Mouse (Mus musculus) limb, embryonic 13.5 days (tissue): ENCODE results near the gene H2al3. TPM values are rescaled to one million over a fixed set of nuclear protein-coding genes. Genes with fewer than 3 reads are reported as not detected.

Experiments used
- ATAC-seq: fragments of 200-750 bp; cut with Nextera tagmentation; 2 replicates; pipeline ENCODE4 v1.8.0; 2017; ENCODE audit warnings: low read depth, moderate number of reproducible peaks, moderate TSS enrichment; ENCODE audit not compliant: low FRiP score
- H3K27ac ChIP-seq: fragments of 300-500 bp; sonication (generic); 2 replicates; pipeline ENCODE4 v1.5.1; 2015; ENCODE audit warnings: inconsistent platforms, mild to moderate bottlenecking, moderate library complexity
- H3K27me3 ChIP-seq: fragments of 300-500 bp; sonication (generic); 2 replicates; pipeline ENCODE4 v1.6.1; 2015; ENCODE audit warnings: mild to moderate bottlenecking, inconsistent platforms
- H3K36me3 ChIP-seq: fragments of 300-500 bp; sonication (generic); 2 replicates; pipeline ENCODE4 v1.6.1; 2015; ENCODE audit warnings: inconsistent platforms, mild to moderate bottlenecking, moderate library complexity
- H3K4me1 ChIP-seq: fragments of 300-500 bp; sonication (generic); 2 replicates; pipeline ENCODE4 v1.6.1; 2015; ENCODE audit warnings: inconsistent platforms
- H3K4me2 ChIP-seq: fragments of 300-500 bp; sonication (generic); replicated peaks from 2 replicates; pipeline ENCODE4 v1.6.1; 2015; ENCODE audit warnings: inconsistent platforms, mild to moderate bottlenecking, moderate library complexity
- H3K4me3 ChIP-seq: fragments of 300-500 bp; sonication (generic); 2 replicates; pipeline ENCODE4 v1.5.1; 2015; ENCODE audit warnings: moderate library complexity, mild to moderate bottlenecking, inconsistent platforms
- H3K9ac ChIP-seq: fragments of 300-500 bp; sonication (generic); 2 replicates; pipeline ENCODE4 v1.6.1; 2015; ENCODE audit warnings: mild to moderate bottlenecking, inconsistent platforms
- H3K9me3 ChIP-seq: fragments of 300-500 bp; sonication (generic); 2 replicates; pipeline ENCODE4 v1.6.1; 2016; ENCODE audit warnings: inconsistent platforms
- WGBS: fragments of 180-500 bp; shearing (Covaris S2); methylation state at CpG from one replicate; pipeline ENCODE4 v1.1.7; 2015; 5-methylcytosine and 5-hydroxymethylcytosine counted together
- polyA plus RNA-seq: library from polyadenylated mRNA; unstranded; fragments of >200 nt; fragmentation: Nextera tagmentation; extraction: Ambion mirVana; gene quantifications from 2 replicates; pipeline ENCODE4 v1.2.1, GENCODE M21; 2015

H2al3 gene
- 0.29 TPM in 1 of 2 replicates, not detected in the other for polyA plus RNA-seq

- H3K4me1 ChIP-seq: no peaks in the 10 kb centered on the region
- no peaks in the 10 kb centered on the region for H3K9me3 ChIP-seq
- WGBS: 58% methylated on average over 1 of the region's 1 CpGs
- H3K4me2 ChIP-seq: no peak within 1 kb of the TSS
- no peak within 1 kb of the TSS for H3K9ac ChIP-seq
- no peaks in the 10 kb centered on the region for H3K36me3 ChIP-seq
- no peak within 1 kb of the TSS for H3K27ac ChIP-seq
- ATAC-seq: no peak
- H3K27me3 ChIP-seq: no peaks in the 10 kb centered on the region
- no peak within 1 kb of the TSS for H3K4me3 ChIP-seq
Observed at GRCm38 (mm10) chrX:9849403-9849802, at the start of gene H2al3. TSS of gene H2al3 (plus strand) at chrX:9849703.

DNA sequence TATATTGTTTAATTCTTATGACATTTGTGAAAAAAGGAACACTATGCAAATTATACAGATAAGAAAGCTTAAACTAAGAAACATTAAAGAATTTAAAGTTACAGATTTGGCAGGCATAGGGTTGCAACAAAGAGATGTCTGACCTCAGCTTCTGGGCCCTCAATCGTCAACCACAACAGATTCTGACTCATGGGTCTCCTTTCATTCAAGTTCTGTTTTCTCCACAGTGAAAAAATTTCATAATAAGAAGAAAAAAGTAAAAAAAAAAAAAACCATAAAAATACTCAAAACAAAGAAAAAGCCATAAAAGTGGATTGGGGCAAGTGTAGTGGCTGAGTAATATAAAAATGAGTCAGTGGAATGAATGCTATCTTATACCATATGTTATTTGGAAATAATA is 39.4 kb upstream of the H2al3 start:
- Histone ChIP-seq H3K36me3 (no peaks in the 10 kb centered on the region), H3K27me3 (no peaks in the 10 kb centered on the region), H3K27ac (no peak overlapping the region), H3K9ac (no peak overlapping the region), H3K9me3 (no peaks in the 10 kb centered on the region), H3K4me3 (no peak overlapping the region), H3K4me1 (no peaks in the 10 kb centered on the region), H3K4me2 (no peak overlapping the region)
- ATAC-seq: no peak
- WGBS: 86% methylated on average over 1 of the region's 1 CpGs

DNA sequence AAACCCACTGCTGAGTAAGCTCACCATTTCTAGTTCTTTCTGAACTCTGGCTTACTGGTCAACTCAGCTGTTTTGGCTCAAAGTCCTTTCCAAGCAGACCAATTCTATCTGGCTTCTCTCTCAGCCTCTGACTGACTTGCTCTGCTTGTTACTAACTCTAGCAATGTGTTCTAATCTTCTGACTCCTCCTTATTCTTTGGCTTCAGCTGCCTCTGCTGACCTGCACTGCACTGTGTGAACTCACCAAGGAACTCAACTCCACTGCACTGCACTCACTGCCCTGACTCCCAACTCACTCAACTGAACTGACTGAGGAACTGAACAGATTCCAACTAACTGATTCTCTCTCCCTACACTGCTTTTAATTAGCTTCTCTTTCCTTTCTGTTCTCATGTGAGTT is 37.0 kb upstream of the H2al3 start:
- ATAC-seq: no peak
- no peaks in the 10 kb centered on the region for H3K4me1 ChIP-seq
- no peak overlapping the region for H3K9ac ChIP-seq

DNA sequence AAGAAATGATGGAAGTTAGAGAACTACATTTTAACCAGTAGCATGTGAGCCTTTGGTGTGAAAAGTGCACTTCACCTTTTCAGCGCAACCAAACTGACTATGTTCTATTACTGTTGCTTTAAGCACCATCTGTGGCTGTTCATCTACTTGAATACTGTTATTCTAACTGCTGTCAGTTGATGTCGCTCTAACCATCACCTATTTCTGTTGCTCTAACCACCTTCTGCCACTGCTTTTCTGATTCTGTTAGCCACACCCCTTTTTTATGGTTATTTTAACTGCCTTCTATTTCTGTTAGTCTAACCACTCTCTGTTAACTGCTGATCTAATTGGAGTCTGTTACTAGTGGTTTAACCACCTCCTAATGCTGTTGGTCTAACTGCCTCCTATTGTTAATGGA is 14.7 kb upstream of the H2al3 start:
- WGBS: 65% methylated on average over 2 of the region's 2 CpGs
- H3K4me3 ChIP-seq: no peak overlapping the region
- no peak overlapping the region for H3K9ac ChIP-seq
- H3K4me2 ChIP-seq: no peak overlapping the region
- H3K27ac ChIP-seq: no peak overlapping the region
- ATAC-seq: no peak
- H3K9me3 ChIP-seq: no peaks in the 10 kb centered on the region
- no peaks in the 10 kb centered on the region for H3K36me3 ChIP-seq
- no peaks in the 10 kb centered on the region for H3K27me3 ChIP-seq
- H3K4me1 ChIP-seq: no peaks in the 10 kb centered on the region

More for the DNA sequence above, 37.0 kb upstream of the H2al3 start:
- Histone ChIP-seq H3K36me3 (no peaks in the 10 kb centered on the region), H3K9me3 (no peaks in the 10 kb centered on the region), H3K4me3 (no peak overlapping the region), H3K27me3 (no peaks in the 10 kb centered on the region), H3K4me2 (no peak overlapping the region), H3K27ac (no peak overlapping the region)

GRCm38 (mm10) chrX:9846628-9847027 is 2.9 kb upstream of the H2al3 start, which contains the start of gene Hypm:
TSS of gene Hypm (plus strand) at chrX:9846928.
- Histone ChIP-seq H3K9ac (no peak within 1 kb of the TSS), H3K36me3 (no peaks in the 10 kb centered on the region), H3K4me1 (no peaks in the 10 kb centered on the region), H3K27ac (no peak within 1 kb of the TSS), H3K4me3 (no peak within 1 kb of the TSS), H3K9me3 (no peaks in the 10 kb centered on the region), H3K4me2 (no peak within 1 kb of the TSS), H3K27me3 (no peaks in the 10 kb centered on the region)
- 79% methylated on average over 3 of the region's 3 CpGs for WGBS
- ATAC-seq: no peak

- no peak for ATAC-seq
- no peaks in the 10 kb centered on the region for H3K36me3 ChIP-seq
- H3K27ac ChIP-seq: no peak overlapping the region
- no peak overlapping the region for H3K9ac ChIP-seq
- H3K27me3 ChIP-seq: no peaks in the 10 kb centered on the region
- H3K4me3 ChIP-seq: no peak overlapping the region
- no peaks in the 10 kb centered on the region for H3K9me3 ChIP-seq
- no peak overlapping the region for H3K4me2 ChIP-seq
- H3K4me1 ChIP-seq: no peaks in the 10 kb centered on the region
- WGBS: 84% methylated on average over 2 of the region's 2 CpGs
Observed at GRCm38 (mm10) chrX:9861859-9862258, 12.4 kb downstream of the H2al3 start.

- WGBS: 89% methylated on average over 2 of the region's 2 CpGs
- no peaks in the 10 kb centered on the region for H3K9me3 ChIP-seq
- no peaks in the 10 kb centered on the region for H3K4me1 ChIP-seq
- H3K27me3 ChIP-seq: no peaks in the 10 kb centered on the region
- no peaks in the 10 kb centered on the region for H3K36me3 ChIP-seq
- ATAC-seq: no peak
- H3K4me2 ChIP-seq: no peak overlapping the region
- H3K4me3 ChIP-seq: no peak overlapping the region
- H3K9ac ChIP-seq: no peak overlapping the region
- no peak overlapping the region for H3K27ac ChIP-seq
Observed at GRCm38 (mm10) chrX:9875519-9875918, 26.0 kb downstream of the H2al3 start.

- H3K27me3 ChIP-seq: no peaks in the 10 kb centered on the region
- no peak within 1 kb of the TSS for H3K27ac ChIP-seq
- H3K36me3 ChIP-seq: no peaks in the 10 kb centered on the region
- H3K4me3 ChIP-seq: no peak within 1 kb of the TSS
- no peaks in the 10 kb centered on the region for H3K9me3 ChIP-seq
- H3K4me1 ChIP-seq: no peaks in the 10 kb centered on the region
- no peak within 1 kb of the TSS for H3K9ac ChIP-seq
- WGBS: 64% methylated on average over 2 of the region's 2 CpGs
- no peak for ATAC-seq
- H3K4me2 ChIP-seq: no peak within 1 kb of the TSS
Observed at GRCm38 (mm10) chrX:9885322-9885721, 35.8 kb downstream of the H2al3 start, which contains the start of gene Sytl5. TSS of gene Sytl5 (plus strand) at chrX:9885622.

Other genes starting within 250 kb of the H2al3 start
- 29.1 and 29.5 TPM in 2 replicates for gene Dynlt3, start 186.7 kb upstream of the H2al3 start, polyA plus RNA-seq
- not detected in 2 replicates for gene Hypm, start 2.8 kb upstream of the H2al3 start, polyA plus RNA-seq
- 0.61 and 0.68 TPM in 2 replicates for gene Sytl5, start 35.9 kb downstream of the H2al3 start, polyA plus RNA-seq